Mouse (Mus musculus) MEL (cell line): ENCODE measurements around the gene Ctu1. TPM values are rescaled to one million over a fixed set of nuclear protein-coding genes. Genes with fewer than 3 reads are reported as not detected.
"Not testable (repeated sequence)": the region's sequence is repeated elsewhere in the genome, so short reads cannot be mapped to it uniquely, and the experiment has no call there.

Source experiments
- DNase-seq: peaks from one replicate; pipeline ENCODE4 v3.0.0; 2011; ENCODE audit warnings: low read depth, low spot score
- H3K27ac ChIP-seq: 2 replicates; pipeline ENCODE4 v1.5.1; 2012; ENCODE audit warnings: low read depth, mild to moderate bottlenecking, control low read depth, low read length, moderate library complexity; ENCODE audit not compliant: control insufficient read depth
- H3K27me3 ChIP-seq, 2 experiments: fragments of 150-350 bp in 1 of 2; sonication (generic) in 1 of 2; 2 replicates each; pipeline ENCODE4 v1.6.1; 2012; ENCODE audit warnings: low read length in 2 of 2, mild to moderate bottlenecking in 2 of 2, improper control_type of control experiment in 1 of 2, moderate library complexity in 1 of 2; ENCODE audit not compliant: insufficient read depth in 2 of 2, control insufficient read depth in 1 of 2
- H3K36me3 ChIP-seq, 2 experiments: 2 replicates each; pipeline ENCODE4 v1.6.1; 2012 to 2014; ENCODE audit warnings: low read length in 2 of 2, improper control_type of control experiment in 1 of 2, inconsistent platforms in 1 of 2, mild to moderate bottlenecking in 1 of 2; ENCODE audit not compliant: insufficient read depth in 2 of 2, control insufficient read depth in 1 of 2
- H3K4me1 ChIP-seq, 2 experiments: fragments of 150-350 bp in 1 of 2; sonication (generic) in 1 of 2; 2 replicates each; pipeline ENCODE4 v1.6.1; 2012; ENCODE audit warnings: low read length in 2 of 2, improper control_type of control experiment in 1 of 2, mild to moderate bottlenecking in 1 of 2; ENCODE audit not compliant: insufficient read depth in 2 of 2, control insufficient read depth in 1 of 2
- H3K4me3 ChIP-seq, 2 experiments: fragments of 150-350 bp in 1 of 2; sonication (generic) in 1 of 2; 2 replicates each; pipeline ENCODE4 v1.5.1; 2012; ENCODE audit warnings: low read depth in 2 of 2, low read length in 2 of 2, mild to moderate bottlenecking in 2 of 2, moderate library complexity in 2 of 2, control low read depth in 1 of 2, improper control_type of control experiment in 1 of 2; ENCODE audit not compliant: control insufficient read depth in 1 of 2, insufficient read depth in 1 of 2
- H3K79me2 ChIP-seq: 2 replicates; pipeline ENCODE4 v1.6.1; 2012; ENCODE audit warnings: mild to moderate bottlenecking, low read length, moderate library complexity; ENCODE audit not compliant: control insufficient read depth, poor library complexity, insufficient read depth
- H3K9ac ChIP-seq: 2 replicates; pipeline ENCODE4 v1.6.1; 2012; ENCODE audit warnings: low read depth, mild to moderate bottlenecking, control low read depth, low read length, moderate library complexity; ENCODE audit not compliant: control insufficient read depth, poor library complexity, severe bottlenecking
- H3K9me3 ChIP-seq: fragments of 150-350 bp; sonication (generic); replicated peaks from 2 replicates; pipeline ENCODE4 v1.6.1; 2012; ENCODE audit warnings: mild to moderate bottlenecking, low read length, improper control_type of control experiment, moderate library complexity; ENCODE audit not compliant: insufficient read depth
- CHD1 ChIP-seq: IDR thresholded peaks from 2 replicates; pipeline ENCODE4 v1.6.1; 2012; ENCODE audit warnings: low read depth, mild to moderate bottlenecking, inconsistent platforms, low read length, improper control_type of control experiment
- CTCF ChIP-seq, 3 experiments: IDR thresholded peaks in 2 of 3; conservative IDR thresholded peaks in 1 of 3; 2 replicates each; pipeline ENCODE4 v1.5.1; 2011 to 2012; ENCODE audit warnings: low read length in 3 of 3, low read depth in 2 of 3, mild to moderate bottlenecking in 2 of 3, improper control_type of control experiment in 1 of 3, inconsistent platforms in 1 of 3, mixed read lengths in 1 of 3, moderate library complexity in 1 of 3; ENCODE audit not compliant: control insufficient read depth in 1 of 3, insufficient read depth in 1 of 3, poor library complexity in 1 of 3, severe bottlenecking in 1 of 3
- GABPA ChIP-seq: IDR thresholded peaks from 2 replicates; pipeline ENCODE4 v1.6.1; 2012; ENCODE audit warnings: low read depth, mild to moderate bottlenecking, inconsistent platforms, low read length, improper control_type of control experiment, moderate library complexity
- JUND ChIP-seq: IDR thresholded peaks from 2 replicates; pipeline ENCODE4 v1.6.1; 2011; ENCODE audit warnings: low read depth, mild to moderate bottlenecking, improper control_type of control experiment, low read length
- MAFK ChIP-seq: IDR thresholded peaks from 2 replicates; pipeline ENCODE4 v1.6.1; 2011; ENCODE audit warnings: low read depth, mild to moderate bottlenecking, low read length, improper control_type of control experiment, borderline replicate concordance
- MAX ChIP-seq: IDR thresholded peaks from 2 replicates; pipeline ENCODE4 v1.6.1; 2011; ENCODE audit warnings: low read length, improper control_type of control experiment
- MAZ ChIP-seq: IDR thresholded peaks from 2 replicates; pipeline ENCODE4 v1.6.1; 2012; ENCODE audit warnings: low read depth, mild to moderate bottlenecking, inconsistent platforms, low read length, improper control_type of control experiment
- NRF1 ChIP-seq: IDR thresholded peaks from 2 replicates; pipeline ENCODE4 v1.6.1; 2014; ENCODE audit warnings: low read depth, mild to moderate bottlenecking, inconsistent platforms, low read length, improper control_type of control experiment, moderate library complexity; ENCODE audit not compliant: poor library complexity, insufficient read depth, severe bottlenecking
- POLR2AphosphoS2 ChIP-seq: IDR thresholded peaks from 2 replicates; pipeline ENCODE4 v1.6.1; 2011; ENCODE audit warnings: low read length, improper control_type of control experiment
- POLR2AphosphoS5 ChIP-seq: IDR thresholded peaks from 2 replicates; pipeline ENCODE4 v1.6.1; 2012; ENCODE audit warnings: low read depth, borderline replicate concordance, mild to moderate bottlenecking, inconsistent platforms, low read length, moderate library complexity, mixed read lengths
- RAD21 ChIP-seq: IDR thresholded peaks from 2 replicates; pipeline ENCODE4 v1.6.1; 2011; ENCODE audit warnings: mild to moderate bottlenecking, low read depth, low read length, improper control_type of control experiment
- TAL1 ChIP-seq: IDR thresholded peaks from 2 replicates; pipeline ENCODE4 v1.6.1; 2012; ENCODE audit warnings: mild to moderate bottlenecking, inconsistent platforms, low read length, moderate library complexity, mixed read lengths
- USF1 ChIP-seq: IDR thresholded peaks from 2 replicates; pipeline ENCODE4 v1.6.1; 2014; ENCODE audit warnings: low read depth, mild to moderate bottlenecking, inconsistent platforms, low read length, improper control_type of control experiment, moderate library complexity
- ZKSCAN1 ChIP-seq: IDR thresholded peaks from 2 replicates; pipeline ENCODE4 v1.6.1; 2012; ENCODE audit warnings: low read depth, mild to moderate bottlenecking, inconsistent platforms, low read length, improper control_type of control experiment, moderate library complexity
- ZMIZ1 ChIP-seq: IDR thresholded peaks from 2 replicates; pipeline ENCODE4 v1.6.1; 2012; ENCODE audit warnings: low read depth, mild to moderate bottlenecking, inconsistent platforms, low read length, improper control_type of control experiment, moderate library complexity
- ZNF384 ChIP-seq: IDR thresholded peaks from 2 replicates; pipeline ENCODE4 v1.6.1; 2012; ENCODE audit warnings: low read depth, mild to moderate bottlenecking, inconsistent platforms, low read length, improper control_type of control experiment
- polyA plus RNA-seq, 2 experiments: library from polyadenylated mRNA; stranded (reverse) in 1 of 2; unstranded in 1 of 2; fragments of >175 nt in 1 of 2; fragments of >200 nt in 1 of 2; gene quantifications; 2 replicates each; pipeline versions ENCODE4 v1.2.1 to v1.2.4; 2012; ENCODE audit warnings: low replicate concordance in 2 of 2, low read depth in 1 of 2; ENCODE audit not compliant: insufficient read length in 2 of 2, insufficient read depth in 1 of 2, missing spikeins in 1 of 2
- total RNA-seq: library from RNA; depleted of rRNA; stranded (reverse); fragments of 300-350 nt; gene quantifications from 2 replicates; pipeline ENCODE4 v1.2.3, GENCODE M21; 2012

Ctu1 gene
- total and polyA plus RNA-seq, 3 experiments: 15.6 to 17.2 TPM; not detected in 1

- not testable (repeated sequence) for H3K9me3 ChIP-seq, H3K27ac ChIP-seq, H3K36me3 ChIP-seq, H3K9ac ChIP-seq, H3K4me1 ChIP-seq, H3K79me2 ChIP-seq, H3K4me3 ChIP-seq, H3K27me3 ChIP-seq
- TF ChIP-seq CTCF (IDR thresholded peaks at IDR 0.05 in 2 of 3, conservative IDR thresholded peaks at IDR 0.05 in 1 of 3; ENCODE audit: control insufficient read depth in 1 of 3, insufficient read depth in 1 of 3, low read depth in 2 of 3, low read length in 3 of 3, poor library complexity in 1 of 3, severe bottlenecking in 1 of 3): peak in 2 of 3 experiments; percentile 5 to 17; a peak in 2 of 6 replicates
- peak; percentile 6 for DNase-seq
These were observed 10.7 kb downstream of the Ctu1 start for GRCm38 (mm10) chr7:43682511-43682910.

DNA sequence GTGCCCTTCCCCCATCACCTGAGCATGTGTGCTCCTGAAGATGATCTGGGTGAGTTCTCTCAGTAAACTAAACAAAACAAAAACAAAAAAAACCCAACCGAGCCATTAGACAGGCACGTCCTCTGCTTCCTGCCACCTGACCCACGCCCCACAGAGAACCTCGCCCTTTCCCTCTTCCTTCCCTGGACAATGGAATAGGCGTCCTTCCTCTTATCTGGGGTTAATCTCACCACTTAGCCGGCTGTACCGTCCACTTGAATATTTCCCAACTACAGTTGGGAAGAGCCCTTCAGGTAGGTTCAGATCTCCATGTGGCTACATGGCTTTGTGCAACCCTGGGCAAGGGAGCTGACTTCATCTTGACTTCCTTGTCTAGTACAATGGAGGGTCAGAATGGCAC is 13.3 kb downstream of the Ctu1 start:
- H3K36me3 ChIP-seq: no peaks in the 10 kb centered on the region
- H3K4me3 ChIP-seq: no peak overlapping the region
- DNase-seq: no peak
- no peaks in the 10 kb centered on the region for H3K27me3 ChIP-seq
- H3K9me3 ChIP-seq: no peaks in the 10 kb centered on the region
- no peaks in the 10 kb centered on the region for H3K4me1 ChIP-seq
- H3K27ac ChIP-seq: no peak overlapping the region
- no peaks in the 10 kb centered on the region for H3K79me2 ChIP-seq
- H3K9ac ChIP-seq: no peak overlapping the region
- TF ChIP-seq GABPA: no peak
- no peak for TF ChIP-seq ZKSCAN1
- TF ChIP-seq POLR2AphosphoS5: no peak
- TF ChIP-seq MAFK: no peak
- no peak for TF ChIP-seq MAZ
- TF ChIP-seq, all 39 proteins: peak for 0

DNA sequence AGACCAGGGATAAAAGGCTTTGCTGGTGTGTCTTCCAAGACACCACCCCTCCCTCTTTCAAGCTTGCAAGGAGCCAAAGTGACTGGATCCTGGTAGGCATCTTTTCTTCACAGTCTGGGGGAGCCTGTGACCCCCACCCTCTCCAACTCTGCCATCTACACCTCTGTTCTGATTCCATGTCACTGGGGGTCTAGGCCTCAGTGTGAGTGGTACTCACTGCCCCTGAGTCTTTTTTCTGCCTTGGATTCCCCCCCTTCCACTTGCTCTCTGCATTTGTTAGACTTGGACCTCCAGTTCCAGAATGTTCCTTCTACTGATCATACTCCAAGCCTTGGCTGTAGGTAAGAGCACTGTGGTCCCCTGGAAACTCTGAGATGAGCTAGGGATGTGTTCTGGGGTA is 18.3 kb downstream of the Ctu1 start, which contains the start of gene Klk14:
Klk14 (plus strand) TSS at position 301 of the 400 bp plus-strand sequence.
- Histone ChIP-seq H3K27ac (no peak within 1 kb of the TSS), H3K4me3 (no peak within 1 kb of the TSS), H3K9me3 (no peaks in the 10 kb centered on the region), H3K36me3 (no peaks in the 10 kb centered on the region)
- no peak for DNase-seq
- TF ChIP-seq USF1 (no peak), RAD21 (no peak), CHD1 (no peak), TAL1 (no peak), JUND (no peak), NRF1 (no peak), ZMIZ1 (no peak), ZNF384 (no peak), MAX (no peak), POLR2AphosphoS2 (no peak)
- TF ChIP-seq, all 39 proteins: peak for 0
- Histone ChIP-seq H3K9ac (no peak within 1 kb of the TSS), H3K4me1 (no peaks in the 10 kb centered on the region), H3K27me3 (no peaks in the 10 kb centered on the region), H3K79me2 (no peaks in the 10 kb centered on the region)
